Mouse (Mus musculus) right cerebral cortex, postnatal 10 days (tissue): Measurements from ENCODE around the gene Tmem231.

Experiments used
- DNase-seq, 2 experiments: peaks; one replicate each; pipeline ENCODE4 v3.0.0; 2021; ENCODE audit warnings: low spot score in 2 of 2

Tmem231 gene

GRCm38 (mm10) chr8:111909621-111910450 lies 23.8 kb downstream of the Tmem231 start, which contains the start of gene Chst5:
Gene Chst5, minus strand, starts transcription at chr8:111910447.
- DNase-seq = peak in 1 of 2 experiments; percentile 40

- DNase-seq = no peak
These were observed 28.1 kb downstream of the Tmem231 start for GRCm38 (mm10) chr8:111905500-111906121.

GRCm38 (mm10) chr8:111902080-111902479 lies 31.6 kb downstream of the Tmem231 start:
- no peak for DNase-seq

GRCm38 (mm10) chr8:111898586-111898985 lies 35.1 kb downstream of the Tmem231 start:
- no peak for DNase-seq

GRCm38 (mm10) chr8:111894955-111895354 lies 38.7 kb downstream of the Tmem231 start:
- no peak for DNase-seq

GRCm38 (mm10) chr8:111892615-111893014 lies 41.1 kb downstream of the Tmem231 start:
- DNase-seq = no peak

GRCm38 (mm10) chr8:111891983-111892382 lies 41.7 kb downstream of the Tmem231 start:
- no peak for DNase-seq

- no peak for DNase-seq
These were observed 42.8 kb downstream of the Tmem231 start for GRCm38 (mm10) chr8:111890911-111891303.

- DNase-seq = peak in 1 of 2 experiments; percentile 35
These were observed 43.5 kb downstream of the Tmem231 start for GRCm38 (mm10) chr8:111889931-111890910.

- no peak for DNase-seq
These were observed 45.5 kb downstream of the Tmem231 start for GRCm38 (mm10) chr8:111888091-111888650.

GRCm38 (mm10) chr8:111887479-111887878 lies 46.2 kb downstream of the Tmem231 start:
- no peak for DNase-seq

- DNase-seq = no peak
These were observed 50.1 kb downstream of the Tmem231 start for GRCm38 (mm10) chr8:111883615-111884014.

- DNase-seq = peak in 1 of 2 experiments; percentile 44
These were observed 52.1 kb downstream of the Tmem231 start for GRCm38 (mm10) chr8:111881591-111881990.

GRCm38 (mm10) chr8:111877711-111878110 lies 56.0 kb downstream of the Tmem231 start:
- DNase-seq = no peak

GRCm38 (mm10) chr8:111876355-111876948 lies 57.2 kb downstream of the Tmem231 start, which contains the start of gene Tmem170:
Gene Tmem170, minus strand, starts transcription at chr8:111876750.
- peak; percentile 98 for DNase-seq

- no peak for DNase-seq
These were observed 57.9 kb downstream of the Tmem231 start for GRCm38 (mm10) chr8:111875758-111876157.

- DNase-seq = no peak
These were observed 62.4 kb downstream of the Tmem231 start for GRCm38 (mm10) chr8:111871278-111871677.

GRCm38 (mm10) chr8:111870379-111870778 lies 63.3 kb downstream of the Tmem231 start:
- DNase-seq = no peak

GRCm38 (mm10) chr8:111868664-111869063 lies 65.0 kb downstream of the Tmem231 start:
- DNase-seq = no peak

GRCm38 (mm10) chr8:111865857-111866256 lies 67.8 kb downstream of the Tmem231 start:
- DNase-seq = no peak
